Mouse (Mus musculus) layer of hippocampus, adult 18-20 months (tissue): ENCODE measurements around the gene Kif12. TPM values are rescaled to one million over a fixed set of nuclear protein-coding genes. Genes with fewer than 3 reads are reported as not detected.

ENCODE experiments used
- DNase-seq, 2 experiments: peaks; one replicate each; pipeline ENCODE4 v3.0.0; 2022; ENCODE audit warnings: low spot score in 2 of 2
- long read RNA-seq: library from polyadenylated mRNA; stranded (forward); transcript quantifications from one replicate; pipeline ENCODE4 v2.0.0, GENCODE M21; 2021
- total RNA-seq, 2 experiments: library from RNA; stranded (reverse); gene quantifications; 2 replicates each; pipeline ENCODE4 v1.2.3; 2021

Kif12 gene
- total RNA-seq: not detected
- long read RNA-seq: 0 reads

- no peak for DNase-seq
These were observed at the start of gene Kif12 for GRCm38 (mm10) chr4:63171969-63172685. Kif12 (minus strand) TSS chr4:63172131.

DNA sequence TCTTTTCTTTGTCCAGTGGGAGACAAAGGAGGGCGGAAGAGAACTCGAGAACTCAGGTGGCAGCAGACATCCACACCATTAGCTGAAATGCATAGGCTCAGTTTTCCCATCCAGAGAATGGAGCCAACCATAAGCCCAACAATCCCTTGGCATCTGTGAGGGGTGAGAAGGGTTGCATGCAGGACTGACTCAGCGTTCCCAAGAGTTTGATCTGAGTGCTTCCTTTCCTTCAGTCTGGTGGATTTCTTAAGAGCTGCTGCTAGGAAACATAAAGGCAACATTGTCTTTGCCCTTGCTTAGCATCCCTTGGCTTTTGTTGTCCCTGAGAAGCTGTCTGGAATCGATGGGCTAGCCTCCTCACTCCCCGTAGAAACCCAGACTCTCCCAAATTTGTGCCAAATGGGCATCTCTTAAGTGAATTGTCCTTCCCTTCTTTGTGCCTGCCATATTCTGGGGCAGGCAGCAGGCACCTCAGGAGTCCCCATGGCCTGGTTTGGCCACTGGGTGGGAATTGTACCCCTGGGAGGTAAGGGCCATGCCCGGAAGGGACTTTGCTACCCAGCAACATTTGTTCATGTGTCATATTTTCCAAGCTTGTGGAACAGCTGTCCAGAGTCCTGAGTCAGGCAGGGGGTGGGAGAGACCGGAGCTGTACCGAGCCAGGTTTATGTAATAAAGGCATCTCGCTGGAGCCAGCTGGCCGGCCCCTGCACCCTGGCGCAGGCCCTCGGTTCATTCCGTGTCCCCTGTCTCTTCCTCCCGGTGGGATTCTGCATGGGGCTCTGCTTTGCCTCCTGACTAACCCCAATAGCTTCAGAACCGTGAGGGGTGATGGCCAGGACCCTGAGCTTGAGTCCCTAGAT is 49.4 kb upstream of the Kif12 start:
- DNase-seq: no peak

DNA sequence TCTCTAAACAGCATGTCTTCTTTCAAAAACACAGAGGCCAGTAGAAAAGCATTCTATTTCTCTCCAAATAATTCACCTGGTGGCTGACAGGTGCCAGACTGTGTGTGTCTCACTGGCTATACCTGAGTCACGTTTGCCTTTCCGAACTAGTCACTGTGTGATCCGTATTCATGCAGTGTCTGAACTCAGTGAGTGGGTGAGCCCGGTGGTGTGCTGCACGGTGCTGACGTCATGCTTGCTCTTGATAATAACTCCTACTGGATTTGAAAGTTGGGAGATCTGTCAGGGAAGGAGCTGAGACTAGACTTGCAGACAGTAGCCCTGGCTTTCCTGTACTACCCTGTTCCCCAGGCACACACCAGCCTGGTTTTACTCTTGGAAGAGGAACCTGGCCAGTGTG is 47.7 kb upstream of the Kif12 start:
- no peak for DNase-seq

DNA sequence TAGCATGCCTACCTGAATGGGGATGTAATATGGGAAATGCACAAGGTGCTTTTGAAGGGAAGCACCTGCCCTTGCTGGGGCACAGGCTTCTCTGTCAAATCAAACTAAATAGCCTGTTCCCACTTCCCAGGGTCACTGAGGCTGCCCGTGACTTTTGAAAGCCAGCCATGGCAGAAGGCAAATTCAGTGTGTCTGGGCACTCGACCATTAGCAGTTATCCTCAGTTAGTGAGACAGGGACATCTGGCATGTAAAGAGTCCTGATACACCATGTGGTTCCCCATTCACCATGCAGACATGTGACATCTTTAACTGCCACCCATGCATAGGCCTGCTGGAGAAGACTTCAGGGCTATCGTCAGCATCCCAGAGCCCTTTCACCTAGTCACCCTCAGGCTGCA is 47.1 kb upstream of the Kif12 start:
- no peak for DNase-seq

- no peak for DNase-seq
These were observed 45.6 kb upstream of the Kif12 start for GRCm38 (mm10) chr4:63217513-63217912.

- DNase-seq: no peak
These were observed 44.6 kb upstream of the Kif12 start for GRCm38 (mm10) chr4:63216566-63216965.

GRCm38 (mm10) chr4:63215993-63216531 is 44.1 kb upstream of the Kif12 start:
- no peak for DNase-seq

- DNase-seq: peak; percentile 64 to 74
These were observed 43.5 kb upstream of the Kif12 start for GRCm38 (mm10) chr4:63215185-63215992.

DNA sequence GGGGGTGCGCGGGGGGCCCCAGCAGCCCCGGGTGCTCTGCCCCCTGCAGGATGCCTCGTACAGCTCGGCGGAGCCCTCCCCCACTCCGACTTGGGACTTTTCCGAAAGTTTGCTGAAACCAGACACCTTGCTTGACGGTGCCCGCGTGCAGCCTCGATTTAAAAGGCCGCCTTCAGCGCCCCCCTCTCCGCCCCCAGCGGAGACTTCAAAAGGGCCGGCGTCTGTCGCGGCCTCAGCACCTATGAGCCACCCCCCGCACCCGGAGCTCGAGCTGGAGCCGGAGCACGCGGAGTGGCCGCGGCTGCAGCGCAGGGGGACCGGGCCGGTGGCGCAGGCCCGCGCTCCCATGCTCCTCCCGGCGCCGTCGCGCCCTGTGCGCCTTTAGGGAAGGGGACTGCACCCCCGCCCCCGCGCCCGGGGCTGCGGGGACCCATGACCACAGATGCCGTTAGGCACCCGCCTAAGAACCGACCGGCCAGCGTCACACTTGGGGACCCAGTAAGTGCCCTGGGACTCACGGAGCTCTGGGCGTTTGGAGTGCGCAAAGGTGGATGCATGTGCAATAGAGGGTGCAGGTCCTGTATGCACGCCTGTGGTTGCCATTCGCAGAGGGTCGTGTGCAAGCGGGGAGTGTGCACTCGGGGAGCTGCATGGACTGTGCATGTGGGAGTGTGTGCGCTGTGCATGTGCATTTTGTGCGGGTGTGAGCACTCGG is 42.1 kb upstream of the Kif12 start, which contains the start of gene Col27a1:
Gene Col27a1 (plus strand): TSS at position 98 of the 715 bp plus-strand sequence.
- DNase-seq: no peak

DNA sequence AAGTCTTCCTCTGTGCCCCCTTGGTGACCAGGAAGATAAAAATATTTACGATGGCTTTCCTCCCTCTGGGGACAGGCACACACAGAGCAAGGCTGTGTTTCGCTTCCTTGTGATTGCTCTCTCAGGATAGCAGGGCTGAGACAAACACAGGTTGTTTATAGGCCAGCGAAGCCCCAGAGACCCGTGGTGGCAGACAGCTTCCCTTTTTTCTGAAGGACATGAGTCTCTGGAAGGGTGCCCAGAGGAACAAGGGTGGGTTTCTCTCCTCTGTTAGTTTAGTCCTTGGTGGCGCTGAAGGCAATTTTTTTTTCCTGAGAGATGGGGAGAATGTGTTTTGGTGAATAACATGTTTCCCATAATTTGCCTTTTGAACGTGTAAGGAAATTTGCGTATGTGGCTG is 33.7 kb upstream of the Kif12 start:
- no peak for DNase-seq

DNA sequence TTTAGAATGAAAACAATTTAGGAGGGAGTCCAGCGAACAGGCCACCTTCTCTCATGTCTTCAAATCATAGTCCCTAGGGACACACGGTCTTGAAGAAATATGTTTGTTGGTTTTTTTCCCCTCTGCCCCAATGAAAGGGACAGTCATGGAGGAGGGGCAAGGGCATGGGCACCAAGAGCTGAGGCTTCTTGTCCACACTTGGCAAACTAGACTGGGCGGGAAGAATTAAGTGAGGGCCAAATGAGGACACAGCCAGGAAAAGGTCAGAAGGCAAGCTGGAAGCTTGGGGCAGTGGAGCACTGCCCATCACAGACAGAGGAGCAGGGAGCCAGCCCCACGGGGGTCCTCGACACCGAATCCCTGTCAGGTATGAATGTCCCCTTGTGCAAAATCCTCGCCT is 31.9 kb upstream of the Kif12 start:
- no peak for DNase-seq

DNA sequence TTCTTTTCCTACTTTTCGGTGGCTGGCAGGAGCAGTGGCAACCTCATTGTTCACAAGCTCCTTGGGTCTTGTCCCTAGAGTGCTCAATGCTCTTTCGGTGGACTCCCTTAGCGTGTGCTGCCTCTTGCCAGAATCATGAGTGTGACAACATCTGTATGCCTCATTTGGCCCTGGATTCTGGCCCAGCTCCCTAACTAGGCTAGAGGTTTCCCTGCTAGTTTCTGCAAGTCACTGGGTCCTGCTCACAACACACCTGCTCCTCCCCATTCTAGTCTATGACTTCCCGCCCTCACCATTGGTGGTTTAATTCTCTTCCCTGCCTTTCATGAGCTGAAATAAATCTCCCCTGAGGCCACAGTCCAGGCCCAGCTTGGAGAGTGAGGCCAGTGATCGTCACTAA is 27.4 kb upstream of the Kif12 start:
- no peak for DNase-seq

GRCm38 (mm10) chr4:63194366-63194765 is 22.4 kb upstream of the Kif12 start:
- no peak for DNase-seq

DNA sequence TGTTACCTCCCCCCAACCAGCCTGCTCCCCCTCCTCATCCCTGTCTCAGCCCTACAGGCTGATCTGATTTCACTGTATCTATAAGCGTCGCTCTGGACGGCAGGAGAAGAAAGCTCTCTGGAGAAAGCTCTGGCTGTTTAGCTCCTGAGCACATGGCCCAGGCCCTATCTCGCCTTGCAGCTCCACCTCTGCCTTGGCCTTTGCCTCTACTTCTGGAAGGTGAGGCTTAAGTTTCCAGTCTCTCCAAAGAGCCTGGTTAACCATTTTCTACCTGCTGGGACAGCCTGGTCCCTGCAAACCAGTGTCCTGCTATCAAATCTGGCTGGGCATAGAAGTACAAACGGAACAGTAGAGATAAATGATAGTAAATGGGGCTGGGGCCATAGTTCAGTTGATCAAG is 19.7 kb upstream of the Kif12 start:
- no peak for DNase-seq

GRCm38 (mm10) chr4:63186281-63186870 is 14.4 kb upstream of the Kif12 start:
- DNase-seq: no peak

DNA sequence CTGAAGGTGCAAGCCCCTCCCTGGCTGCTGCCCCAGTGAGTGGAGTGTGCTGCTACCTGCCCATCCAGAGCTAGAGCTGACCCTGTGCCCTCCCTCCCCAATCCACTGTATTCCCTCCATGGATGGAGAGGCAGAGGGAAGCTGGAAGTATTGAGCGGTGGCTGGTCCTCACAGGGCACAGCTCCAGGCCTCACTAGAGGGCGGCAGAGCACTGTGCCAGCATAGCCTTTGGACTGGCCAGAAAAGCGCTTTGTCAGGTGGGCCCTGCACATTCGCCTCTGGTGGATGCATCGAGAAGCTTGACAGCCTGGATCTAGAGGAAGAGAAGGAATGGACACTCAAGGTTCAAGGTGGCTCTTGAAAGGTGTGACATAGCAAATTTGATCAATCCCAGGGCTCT is 9.6 kb upstream of the Kif12 start:
- peak in 1 of 2 experiments; percentile 63 for DNase-seq

DNA sequence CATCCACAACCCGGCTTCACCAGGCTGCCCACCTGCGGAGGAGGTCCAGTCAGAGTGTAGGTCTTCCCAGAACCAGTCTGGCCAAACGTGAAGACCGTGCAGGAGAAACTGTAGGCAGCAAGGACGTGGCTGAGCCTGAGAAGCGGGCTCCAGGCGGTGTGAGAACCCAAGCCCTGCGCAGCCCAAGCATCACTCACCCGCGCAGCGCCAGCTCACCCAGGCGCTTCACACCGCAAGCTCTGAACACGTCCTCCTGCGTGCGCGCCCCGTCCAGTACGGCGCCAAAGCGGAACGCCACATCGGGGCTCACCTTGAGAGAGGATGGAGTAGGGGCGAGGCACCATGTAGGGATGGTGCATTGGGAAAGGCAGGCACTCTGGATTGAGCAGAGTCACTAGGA is 809 bp downstream of the Kif12 start:
- DNase-seq: no peak

DNA sequence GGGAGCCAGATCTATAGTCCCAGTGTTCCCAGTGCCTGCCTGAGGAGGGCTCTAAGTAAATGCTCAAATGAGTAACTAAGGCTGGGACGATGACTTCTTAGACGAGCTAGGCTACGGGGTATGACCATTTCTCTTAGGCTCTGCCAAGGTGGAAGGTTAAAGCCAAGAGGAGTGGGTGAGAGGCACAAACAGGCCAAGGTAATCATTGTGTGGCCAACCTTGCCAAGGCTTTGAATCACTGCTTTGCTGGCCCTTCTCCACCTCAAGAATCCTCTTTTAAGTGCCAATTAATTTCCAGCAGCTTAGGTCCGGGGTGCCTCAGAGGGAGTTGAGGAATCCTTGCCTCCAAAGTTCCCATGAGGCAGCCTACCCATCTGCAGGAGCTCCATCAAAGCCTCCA is 1.9 kb downstream of the Kif12 start:
- DNase-seq: no peak

- DNase-seq: no peak
These were observed 5.6 kb downstream of the Kif12 start for GRCm38 (mm10) chr4:63166323-63166722.

- no peak for DNase-seq
These were observed 6.3 kb downstream of the Kif12 start for GRCm38 (mm10) chr4:63165636-63166035.
